Mouse (Mus musculus) layer of hippocampus, adult 2 months (tissue): ENCODE data around the gene Agxt. TPM values are rescaled to one million over a fixed set of nuclear protein-coding genes. Genes with fewer than 3 reads are reported as not detected.

ENCODE experiments used
- DNase-seq, 2 experiments: peaks; one replicate each; pipeline ENCODE4 v3.0.0; 2022; ENCODE audit warnings: low spot score in 2 of 2
- H3K27ac ChIP-seq: fragments of 200-600 bp; 2 replicates; pipeline ENCODE4 v1.8.1; 2022
- H3K4me3 ChIP-seq: fragments of 200-600 bp; 2 replicates; pipeline ENCODE4 v1.8.1; 2022; ENCODE audit warnings: mild to moderate bottlenecking
- CTCF ChIP-seq: fragments of 200-600 bp; conservative IDR thresholded peaks from 2 replicates; pipeline ENCODE4 v1.8.1; 2022; ENCODE audit warnings: antibody characterized with exemption, mild to moderate bottlenecking, moderate library complexity
- long read RNA-seq, 2 experiments: library from polyadenylated mRNA; stranded (forward); transcript quantifications; one replicate each; pipeline ENCODE4 v2.0.0; 2021; ENCODE audit warnings: borderline mapping rate in 2 of 2
- total RNA-seq, 2 experiments: library from RNA; stranded (reverse); gene quantifications; 2 replicates each; pipeline ENCODE4 v1.2.3; 2021

Gene Agxt
- not detected for total RNA-seq
- long read RNA-seq, experiment 1: 0 reads
- long read RNA-seq, experiment 2: 0 reads

DNA sequence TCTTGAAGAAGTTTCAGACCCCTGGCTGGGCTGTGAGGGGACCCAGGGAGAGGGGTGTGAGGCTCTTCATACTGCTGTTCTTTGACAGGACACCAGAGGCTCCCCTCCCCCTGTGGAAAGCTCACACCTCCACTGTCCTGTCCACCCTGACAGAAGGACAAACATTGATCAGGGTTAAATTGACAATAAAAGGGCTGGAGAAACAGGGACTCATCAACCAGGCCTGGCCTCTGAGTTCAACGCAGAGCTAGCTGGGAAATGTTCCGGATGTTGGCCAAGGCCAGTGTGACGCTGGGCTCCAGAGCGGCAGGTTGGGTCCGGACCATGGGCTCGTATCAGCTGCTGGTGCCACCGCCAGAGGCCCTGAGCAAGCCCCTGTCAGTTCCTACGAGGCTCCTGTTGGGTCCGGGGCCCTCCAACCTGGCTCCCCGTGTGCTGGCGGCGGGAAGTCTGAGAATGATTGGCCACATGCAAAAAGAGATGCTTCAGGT lies at the start of gene Agxt:
TSS of gene Agxt (plus strand) at position 205 of the 491 bp plus-strand sequence.
- DNase-seq: no peak
- TF ChIP-seq CTCF: no peak
- H3K27ac ChIP-seq: no peak within 1 kb of the TSS
- H3K4me3 ChIP-seq: no peak within 1 kb of the TSS

DNA sequence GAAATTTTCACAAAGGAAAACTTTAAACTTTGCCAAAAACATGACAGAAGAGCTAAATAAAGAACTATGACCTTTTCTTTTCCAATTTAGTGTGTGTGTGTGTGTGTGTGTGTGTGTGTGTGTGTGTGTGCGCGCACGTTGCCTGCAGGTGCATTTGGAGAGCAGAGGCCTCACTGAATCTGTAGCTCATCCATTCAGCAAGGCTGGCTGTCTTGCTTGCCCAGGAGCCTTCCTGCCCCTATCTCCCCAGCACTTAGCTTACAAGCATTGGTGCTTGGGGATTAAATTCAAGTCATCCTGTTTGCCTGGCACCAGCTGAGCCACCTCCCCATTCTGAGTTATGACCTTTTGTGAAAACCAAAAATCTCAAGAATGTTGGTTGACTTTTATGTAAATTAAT lies 42.5 kb upstream of the Agxt start:
- Histone ChIP-seq H3K27ac (peak overlapping the region; percentile 29; the same call in 1 of the 2 replicates), H3K4me3 (no peak overlapping the region)
- DNase-seq: no peak
- TF ChIP-seq CTCF: no peak

DNA sequence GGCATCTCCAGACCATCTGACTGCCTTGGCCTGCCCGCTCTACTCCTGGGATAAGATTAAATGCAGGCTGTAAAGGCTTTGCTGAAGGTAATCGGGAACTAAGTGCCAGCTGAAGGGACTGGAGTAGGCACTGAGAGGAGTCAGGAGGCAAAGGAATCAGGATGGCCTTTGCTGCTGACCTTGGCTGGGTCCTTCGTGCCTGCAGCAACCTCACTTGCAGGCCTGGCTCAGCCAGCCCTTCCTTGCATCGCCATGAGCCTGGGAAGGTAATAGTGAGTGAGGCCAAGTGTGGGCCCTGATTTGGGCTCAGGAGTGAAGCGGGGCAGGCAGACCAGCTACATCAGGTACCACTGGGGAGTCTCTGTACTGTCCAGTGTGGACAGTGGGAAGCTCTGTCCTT lies 36.1 kb upstream of the Agxt start:
- no peak for TF ChIP-seq CTCF
- peak in 1 of 2 experiments; percentile 10 for DNase-seq
- Histone ChIP-seq H3K4me3 (peak overlapping the region; percentile 95; the same call in 1 of the 2 replicates), H3K27ac (peak overlapping the region; percentile 97; the same call in 1 of the 2 replicates)

DNA sequence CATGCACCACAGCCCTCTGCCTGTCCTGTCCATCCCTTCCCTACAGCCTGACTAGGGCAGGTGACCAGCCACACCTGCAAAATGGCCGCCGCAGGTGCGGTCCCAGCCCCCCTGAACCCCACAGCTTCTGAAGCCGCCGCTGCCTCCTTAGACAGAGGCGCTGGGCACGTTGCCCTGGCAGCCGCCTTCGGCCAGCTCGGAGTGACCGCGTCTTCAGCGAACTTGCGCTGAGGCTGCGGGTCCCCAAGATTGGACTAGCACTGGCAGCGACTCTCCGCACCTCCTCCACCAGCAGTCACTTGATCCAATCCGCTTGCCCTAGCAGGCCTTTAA lies 34.8 kb upstream of the Agxt start:
- Histone ChIP-seq H3K27ac (peak overlapping the region; percentile 97), H3K4me3 (peak overlapping the region; percentile 95)
- DNase-seq: no peak
- no peak for TF ChIP-seq CTCF

DNA sequence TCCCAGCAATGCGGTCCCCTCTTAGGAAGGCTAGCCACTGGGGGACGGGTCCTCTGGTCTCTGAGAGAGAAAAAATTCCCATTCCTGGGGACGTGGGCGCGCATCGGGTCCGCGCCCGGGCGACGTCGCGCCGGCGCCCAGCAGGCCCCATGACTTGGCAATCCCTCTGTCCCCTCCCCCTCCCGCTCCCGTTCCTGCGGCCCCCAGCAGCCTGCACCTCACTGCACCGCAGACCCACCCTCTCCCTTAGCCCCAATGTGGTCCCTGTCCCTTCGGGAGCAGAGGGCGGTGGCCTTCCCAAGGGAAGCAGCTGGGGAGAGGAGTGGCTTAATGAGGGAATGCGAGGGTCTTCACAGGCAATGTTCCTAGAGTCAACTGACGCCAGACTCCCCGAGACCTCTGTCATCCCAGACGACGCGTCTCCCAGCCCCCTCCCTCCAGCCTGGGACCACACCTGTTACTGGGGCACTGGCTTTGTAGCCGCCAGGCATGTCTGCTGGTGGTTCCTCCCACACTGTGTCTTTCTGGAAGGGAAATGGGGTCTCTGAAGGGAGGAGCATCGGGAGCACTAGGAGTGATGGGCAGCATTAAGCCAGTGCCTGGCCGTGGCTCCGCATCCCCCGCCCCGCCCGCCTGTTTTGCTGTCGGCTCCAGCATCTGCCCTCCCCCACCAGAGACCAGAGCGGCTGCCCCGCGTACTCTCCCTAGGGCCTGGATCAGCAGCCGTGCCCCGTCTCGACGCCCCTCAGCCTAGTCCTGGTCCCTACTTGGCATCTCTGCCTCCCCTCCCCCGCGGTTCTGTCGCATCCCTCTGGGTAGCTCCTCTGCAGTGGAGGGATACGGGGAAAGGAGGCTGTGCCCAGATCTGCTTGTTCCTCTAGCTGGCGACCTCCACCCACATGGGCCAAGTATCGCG lies 34.2 kb upstream of the Agxt start:
- Histone ChIP-seq H3K27ac (peak overlapping the region; percentile 97), H3K4me3 (peak overlapping the region; percentile 95)
- DNase-seq: peak; percentile 70 to 79
- no peak for TF ChIP-seq CTCF

DNA sequence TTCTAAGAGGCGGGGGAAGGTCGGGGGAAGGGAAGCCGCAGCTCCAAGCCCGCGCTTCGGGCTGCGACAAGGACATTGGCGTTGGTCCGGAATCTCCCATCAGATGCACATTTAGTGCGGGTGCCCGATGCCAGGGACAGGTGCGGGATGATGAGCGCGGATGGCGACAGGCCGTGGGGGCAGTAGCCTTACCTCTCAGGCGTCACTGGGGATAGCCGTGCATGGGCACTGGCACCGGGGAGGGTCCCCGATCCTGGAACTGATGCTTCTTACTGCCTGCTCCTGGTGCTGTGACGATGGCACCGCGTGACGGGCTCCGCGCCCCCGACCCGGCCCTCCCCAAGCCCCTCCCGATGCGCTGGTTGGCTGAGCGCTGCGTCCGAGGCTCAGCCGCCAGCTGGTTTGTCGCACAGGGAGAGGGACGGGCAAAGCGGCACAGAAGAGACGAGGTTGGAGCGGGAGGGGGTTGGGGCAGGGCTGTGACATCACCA lies 33.4 kb upstream of the Agxt start, which contains the start of gene Kif1a:
TSS of gene Kif1a (minus strand) at position 381 of the 491 bp plus-strand sequence.
- Histone ChIP-seq H3K4me3 (peak within 1 kb of the TSS; percentile 95), H3K27ac (peak within 1 kb of the TSS; percentile 97)
- TF ChIP-seq CTCF: no peak

DNA sequence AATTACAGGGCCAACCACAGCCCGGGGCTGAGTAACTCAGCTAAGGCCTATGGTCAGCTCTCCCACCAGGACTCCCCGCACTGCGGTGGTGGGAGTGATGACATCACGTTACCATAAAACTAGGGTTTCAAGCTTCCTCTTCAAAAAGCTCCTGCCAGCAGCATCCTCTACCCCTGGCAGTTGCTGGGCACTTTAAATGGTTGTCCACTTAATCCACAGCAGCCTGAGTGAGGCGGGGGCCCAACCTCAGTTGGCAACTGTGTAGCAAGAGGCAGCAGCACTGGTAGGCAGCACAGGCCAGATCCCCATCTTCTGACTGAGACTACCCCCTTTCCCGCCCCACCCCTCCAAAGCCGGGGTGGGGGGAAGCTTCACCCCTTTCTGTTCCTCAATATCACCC lies 32.3 kb upstream of the Agxt start:
- peak overlapping the region; percentile 97; the same call in 1 of the 2 replicates for H3K27ac ChIP-seq
- H3K4me3 ChIP-seq: no peak overlapping the region
- no peak for DNase-seq
- TF ChIP-seq CTCF: no peak

More for the DNA sequence above, 33.4 kb upstream of the Agxt start, which contains the start of gene Kif1a:
- DNase-seq: peak; percentile 90 to 96

DNA sequence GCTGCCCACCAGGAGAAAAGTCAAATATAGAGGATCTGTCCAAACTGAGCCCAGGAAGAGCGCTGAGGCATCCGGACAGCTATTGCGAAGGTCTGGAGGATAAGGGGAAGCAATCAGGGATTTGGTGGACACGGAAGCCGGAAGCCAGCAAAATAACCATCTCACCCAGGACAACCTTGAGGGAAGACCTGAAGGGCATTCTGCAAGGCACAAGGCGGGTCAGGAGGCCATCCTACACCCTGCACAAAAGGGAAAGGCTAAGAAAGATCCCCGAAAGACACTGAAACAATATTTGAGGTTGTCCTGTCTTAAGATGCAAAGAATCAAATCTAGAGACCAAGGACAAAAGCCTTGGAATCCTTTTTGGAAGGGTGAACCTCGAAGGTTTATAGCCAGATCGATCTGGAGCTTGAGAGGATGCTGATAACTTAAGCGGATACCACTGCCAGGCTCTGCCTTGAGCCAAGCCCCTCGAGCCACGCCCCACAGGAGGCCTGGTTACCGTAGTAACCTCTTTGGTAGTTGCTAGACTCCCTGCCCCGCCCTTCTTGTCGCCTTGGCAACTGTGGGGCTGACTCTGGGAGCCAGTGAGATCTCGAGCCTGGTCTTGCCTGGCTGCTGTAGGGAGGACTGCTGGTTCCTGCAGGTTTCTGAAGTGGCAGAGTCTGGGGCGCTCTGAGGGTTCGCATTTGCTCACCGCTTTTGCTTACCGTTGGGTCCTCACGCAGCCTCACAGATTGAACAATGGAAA lies 20.2 kb upstream of the Agxt start:
- peak; percentile 77 to 89 for DNase-seq
- Histone ChIP-seq H3K4me3 (peak overlapping the region; percentile 57), H3K27ac (peak overlapping the region; percentile 66)
- TF ChIP-seq CTCF: no peak

DNA sequence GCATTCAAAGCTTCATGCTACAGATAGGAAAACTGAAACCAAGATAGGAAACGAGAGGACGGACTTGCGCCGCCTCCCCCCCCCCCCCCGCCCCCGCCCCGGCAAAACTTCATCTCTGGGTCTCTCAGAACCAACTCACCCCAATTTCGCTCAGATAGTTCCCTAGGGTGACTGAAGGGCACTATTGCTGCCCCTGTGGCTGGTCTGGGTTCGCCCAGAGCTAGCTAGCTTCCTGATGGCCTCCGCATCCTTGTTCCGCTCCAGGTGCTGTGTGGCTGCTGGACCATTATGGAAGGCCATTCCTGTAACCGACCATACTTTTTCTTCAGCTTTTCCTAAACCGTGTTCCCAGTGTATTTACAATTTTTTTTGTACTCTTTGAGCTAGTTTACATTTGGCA lies 19.6 kb upstream of the Agxt start:
- Histone ChIP-seq H3K27ac (peak overlapping the region; percentile 66), H3K4me3 (peak overlapping the region; percentile 57)
- DNase-seq: no peak
- TF ChIP-seq CTCF: no peak

DNA sequence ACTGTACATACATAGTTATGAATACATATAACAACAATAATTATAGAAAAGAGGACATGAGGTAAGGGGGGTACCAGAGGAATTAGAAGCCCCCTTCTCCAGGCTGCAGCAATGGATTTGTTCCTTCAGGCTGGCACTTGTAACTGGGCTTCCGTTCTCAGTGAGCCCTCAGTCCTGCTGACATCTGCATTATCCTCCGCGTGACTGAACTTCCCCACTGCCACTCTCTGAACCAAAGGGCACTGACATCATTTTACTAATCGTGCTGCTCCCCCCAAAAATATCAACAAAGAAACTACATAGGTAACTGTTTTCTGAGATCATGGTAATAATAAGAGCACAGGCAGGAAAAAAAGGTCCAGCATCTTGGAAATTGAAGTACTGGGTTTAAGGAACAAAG lies 16.2 kb upstream of the Agxt start:
- no peak for DNase-seq
- H3K27ac ChIP-seq: no peak overlapping the region
- TF ChIP-seq CTCF: no peak
- no peak overlapping the region for H3K4me3 ChIP-seq

DNA sequence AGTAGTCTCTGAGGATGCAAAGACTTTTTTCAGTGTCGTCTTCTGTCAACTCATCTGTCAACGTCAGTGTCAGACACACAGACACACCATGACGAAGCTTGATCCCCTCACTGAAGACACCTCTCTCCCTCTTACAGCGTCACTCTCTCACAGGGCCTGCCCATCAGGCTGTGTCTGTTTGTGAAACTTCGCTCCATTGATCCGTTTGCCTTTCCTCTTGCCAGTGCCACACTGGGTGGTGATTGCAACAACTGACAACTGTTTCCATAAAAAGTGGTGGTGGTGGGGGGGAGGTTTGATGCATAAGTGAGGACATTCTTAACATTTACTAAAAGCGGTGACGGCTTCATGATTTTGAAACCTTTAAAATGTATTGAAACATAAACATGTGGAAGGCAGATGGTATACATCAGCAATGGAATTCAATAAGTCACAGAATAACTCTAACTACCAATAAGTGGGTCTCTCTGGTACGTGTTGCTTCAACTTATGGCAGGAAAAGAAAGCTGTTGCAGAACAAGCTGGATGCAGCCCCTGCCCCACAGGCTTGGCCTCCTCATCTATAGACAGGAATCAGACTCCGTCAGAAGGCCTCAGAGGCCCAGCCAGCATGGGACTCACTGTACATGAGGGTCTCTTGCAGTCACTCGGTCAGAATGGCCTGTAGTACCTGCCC lies 11.7 kb upstream of the Agxt start:
- no peak for TF ChIP-seq CTCF
- H3K27ac ChIP-seq: no peak overlapping the region
- DNase-seq: no peak
- no peak overlapping the region for H3K4me3 ChIP-seq

DNA sequence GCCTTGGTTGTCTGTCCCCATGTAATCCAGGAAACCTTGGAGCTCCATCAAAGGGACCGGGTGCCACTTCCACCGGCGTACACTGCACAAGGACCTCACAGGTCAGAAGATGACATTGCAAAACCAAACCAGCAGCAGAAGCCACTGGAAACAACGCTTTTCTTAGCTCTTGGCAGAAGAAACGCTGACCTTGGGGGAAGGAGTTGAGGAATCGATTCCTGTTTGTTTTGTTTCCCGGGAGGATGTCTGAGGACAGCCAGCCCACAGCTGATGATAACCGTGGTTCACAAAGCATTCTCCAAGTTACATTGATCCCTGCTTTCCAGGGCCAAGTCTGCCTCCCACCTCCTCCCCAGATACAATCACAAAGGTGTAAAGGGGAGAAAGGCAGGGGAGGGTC lies 11.0 kb upstream of the Agxt start:
- TF ChIP-seq CTCF: no peak
- H3K4me3 ChIP-seq: no peak overlapping the region
- no peak for DNase-seq

More for the DNA sequence above, 11.0 kb upstream of the Agxt start:
- no peak overlapping the region for H3K27ac ChIP-seq
